Mouse (Mus musculus): ENCODE measurements around the gene Sorcs2.

DNA sequence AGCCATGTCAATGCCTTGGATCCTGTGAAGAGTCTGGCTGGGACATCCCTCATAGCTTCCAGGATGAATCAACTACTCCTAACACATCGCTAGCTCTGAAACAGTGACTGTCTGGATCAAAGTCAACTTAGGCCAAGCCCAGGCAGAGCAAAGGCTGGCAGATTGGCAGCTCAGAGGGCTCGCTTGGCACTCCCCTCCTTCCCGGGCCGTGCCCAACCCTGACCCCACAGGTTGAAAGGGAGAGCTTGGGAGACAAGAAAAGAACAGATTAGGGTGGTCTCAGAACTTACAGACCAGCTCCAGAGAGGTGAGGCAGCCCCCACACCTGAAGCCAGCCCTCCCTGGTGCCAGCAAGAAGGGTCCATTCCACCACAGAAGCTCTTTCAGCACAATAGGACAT lies 14.5 kb downstream of the Sorcs2 start:
- no peak for TF ChIP-seq CTCF (conservative IDR thresholded peaks at IDR 0.05; ENCODE audit: low read length)
- TF ChIP-seq NANOG (IDR thresholded peaks at IDR 0.05; ENCODE audit: borderline replicate concordance, low read length), result no peak
- TF ChIP-seq POU5F1 (IDR thresholded peaks at IDR 0.05; ENCODE audit: borderline replicate concordance, low read length), result no peak
